Mouse (Mus musculus) telencephalon, adult 2 months (tissue): ENCODE measurements around the gene Hesx1.

Experiments used
- DNase-seq: peaks from one replicate; pipeline ENCODE4 v3.0.0-alpha.2; 2011; ENCODE audit warnings: low read depth, low spot score

Hesx1 gene

DNA sequence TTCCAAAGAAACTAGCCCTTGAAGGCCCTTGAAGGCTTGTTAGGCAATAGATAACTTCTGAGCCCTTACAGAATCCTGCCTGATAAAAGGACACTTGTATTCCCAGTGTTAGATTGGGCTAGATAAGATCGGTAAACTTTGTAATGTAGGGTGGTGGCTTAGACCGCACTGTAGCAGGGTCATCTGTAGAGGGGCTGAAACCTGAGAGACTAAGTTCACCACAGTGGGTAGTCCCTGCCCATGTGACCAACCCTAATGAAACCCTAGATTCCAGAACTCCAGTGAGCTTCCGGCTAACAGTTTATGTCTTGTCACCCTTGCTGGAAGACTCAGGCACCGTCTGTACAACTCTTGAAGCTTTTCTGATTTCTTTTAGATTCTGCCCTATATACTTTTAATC is 19.4 kb downstream of the Hesx1 start:
- no peak for DNase-seq

DNA sequence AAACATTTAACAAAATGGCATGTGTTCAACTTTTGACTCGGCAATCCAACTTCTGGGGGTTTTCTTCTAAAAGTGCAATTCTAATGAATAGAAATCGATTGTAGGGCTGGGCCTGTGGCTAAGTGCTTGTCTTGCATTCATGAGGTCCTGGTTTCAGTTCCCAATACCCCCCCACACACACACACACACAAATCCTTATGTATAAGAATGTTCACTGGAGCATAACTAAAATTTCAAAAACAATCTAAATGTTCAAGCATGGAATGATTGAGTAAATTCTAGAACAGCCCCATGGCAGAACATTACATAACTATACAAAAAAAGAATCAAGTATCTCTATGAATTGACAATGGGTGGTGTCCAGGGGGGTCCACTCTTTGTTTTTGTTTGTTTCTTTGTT is 23.7 kb downstream of the Hesx1 start:
- no peak for DNase-seq

GRCm38 (mm10) chr14:27019850-27020249 is 25.6 kb downstream of the Hesx1 start:
- no peak for DNase-seq

DNA sequence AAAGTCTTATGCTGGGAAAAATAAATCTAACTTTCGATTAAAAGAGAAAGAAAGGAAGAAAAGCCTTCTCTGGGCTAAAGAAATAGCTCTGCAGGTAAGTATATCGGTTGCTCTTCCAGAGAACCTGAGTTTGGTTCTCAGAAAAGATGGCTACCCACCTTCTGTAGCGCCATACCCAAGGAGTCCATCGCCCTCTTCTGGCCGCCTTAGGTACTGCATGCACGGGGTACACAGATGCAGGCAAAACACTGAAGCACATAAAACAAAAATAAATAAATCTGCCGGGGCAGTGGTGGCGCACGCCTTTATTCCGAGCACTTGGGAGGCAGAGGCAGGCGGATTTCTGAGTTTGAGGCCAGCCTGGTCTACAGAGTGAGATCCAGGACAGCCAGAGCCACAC is 28.7 kb downstream of the Hesx1 start:
- DNase-seq, result no peak

DNA sequence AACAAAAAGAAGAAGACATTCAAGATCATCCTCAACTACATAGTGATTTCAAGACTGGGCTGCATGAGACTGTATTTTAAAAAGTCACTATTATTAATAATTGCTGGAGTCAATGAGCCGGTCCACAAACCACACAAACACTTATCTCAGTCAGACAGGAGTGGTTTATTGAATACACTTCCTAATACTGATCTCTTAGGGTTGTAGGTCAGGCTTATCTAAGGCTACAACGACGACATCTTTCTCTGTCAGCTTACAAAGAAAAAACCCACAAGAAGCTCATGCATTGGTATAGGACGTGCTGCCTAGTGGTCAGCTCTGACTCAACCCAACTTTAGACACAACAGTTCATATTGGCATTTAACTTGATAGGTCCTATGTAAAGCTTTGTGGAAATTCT is 30.4 kb downstream of the Hesx1 start:
- DNase-seq, result no peak

DNA sequence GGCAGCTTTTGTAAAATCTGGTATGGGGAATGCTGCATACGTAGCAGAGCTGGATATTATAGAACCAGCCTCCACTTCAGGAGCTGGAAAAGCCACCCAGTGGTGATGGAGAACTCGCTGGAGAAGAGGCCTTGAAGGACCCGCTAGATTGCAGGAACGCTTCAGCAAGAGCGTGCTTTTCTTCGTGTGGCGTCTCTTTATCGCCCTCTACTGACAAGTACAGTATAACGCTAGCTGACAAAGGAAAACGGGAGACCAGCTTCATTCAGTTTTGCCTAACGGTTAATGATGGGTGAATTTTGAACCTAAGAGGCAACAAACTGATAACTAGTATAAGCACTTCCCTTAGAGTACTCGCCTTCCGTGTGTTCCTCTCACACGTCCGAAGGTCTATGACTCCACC is 35.6 kb downstream of the Hesx1 start:
- peak; percentile 74 for DNase-seq

DNA sequence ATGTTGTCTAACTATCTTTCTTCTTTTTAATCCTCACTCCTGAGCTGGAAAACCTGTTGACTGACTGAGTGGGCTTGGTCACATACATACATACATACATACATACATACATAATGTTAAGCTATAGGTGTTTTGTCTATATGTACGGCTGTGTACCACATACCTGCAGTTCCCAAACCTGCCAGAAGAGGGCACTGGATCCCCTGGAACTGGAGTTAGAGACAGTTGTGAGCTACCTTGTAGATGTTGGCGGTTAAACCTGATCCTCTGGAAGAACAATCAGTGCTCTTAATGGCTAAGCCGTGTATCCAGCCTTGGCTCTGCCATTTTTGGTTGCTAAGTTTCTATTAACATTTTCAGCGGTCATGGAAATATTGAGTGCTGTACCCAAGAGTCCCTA is 36.9 kb downstream of the Hesx1 start:
- no peak for DNase-seq

- DNase-seq, result no peak
Observed at GRCm38 (mm10) chr14:27037513-27037912, 43.3 kb downstream of the Hesx1 start.

- peak; percentile 66 for DNase-seq
Observed at GRCm38 (mm10) chr14:27038783-27039182, 44.6 kb downstream of the Hesx1 start, which contains the start of gene Il17rd. Il17rd (plus strand) TSS chr14:27038941.

- no peak for DNase-seq
Observed at GRCm38 (mm10) chr14:27039281-27040248, 45.3 kb downstream of the Hesx1 start.

GRCm38 (mm10) chr14:27040451-27040850 is 46.2 kb downstream of the Hesx1 start:
- no peak for DNase-seq

GRCm38 (mm10) chr14:27042280-27042983 is 48.2 kb downstream of the Hesx1 start:
- DNase-seq, result no peak

DNA sequence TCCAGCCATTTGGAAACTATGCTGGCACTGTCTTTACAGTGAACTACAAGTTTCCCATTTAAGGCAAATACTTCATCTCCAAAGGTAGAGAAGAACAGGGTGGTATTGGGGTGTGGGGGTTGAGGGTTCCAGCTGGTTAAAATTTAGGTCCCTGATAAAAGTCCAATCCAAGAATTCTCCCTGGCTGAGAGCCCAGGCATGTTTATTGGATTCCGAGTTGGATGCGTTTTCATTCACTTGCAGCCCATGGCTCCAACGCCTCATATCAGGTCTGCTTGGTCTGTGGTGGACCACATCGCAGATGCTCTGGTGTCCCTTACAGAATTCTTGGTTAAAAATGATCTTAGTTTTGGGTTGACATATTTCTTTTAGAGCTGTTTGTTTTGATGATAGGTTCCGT is 49.2 kb downstream of the Hesx1 start:
- DNase-seq, result no peak

- DNase-seq, result no peak
Observed at GRCm38 (mm10) chr14:27044221-27044966, 50.2 kb downstream of the Hesx1 start.

- DNase-seq, result no peak
Observed at GRCm38 (mm10) chr14:27044967-27045361, 50.7 kb downstream of the Hesx1 start.

GRCm38 (mm10) chr14:27048231-27048956 is 54.2 kb downstream of the Hesx1 start:
- DNase-seq, result no peak

DNA sequence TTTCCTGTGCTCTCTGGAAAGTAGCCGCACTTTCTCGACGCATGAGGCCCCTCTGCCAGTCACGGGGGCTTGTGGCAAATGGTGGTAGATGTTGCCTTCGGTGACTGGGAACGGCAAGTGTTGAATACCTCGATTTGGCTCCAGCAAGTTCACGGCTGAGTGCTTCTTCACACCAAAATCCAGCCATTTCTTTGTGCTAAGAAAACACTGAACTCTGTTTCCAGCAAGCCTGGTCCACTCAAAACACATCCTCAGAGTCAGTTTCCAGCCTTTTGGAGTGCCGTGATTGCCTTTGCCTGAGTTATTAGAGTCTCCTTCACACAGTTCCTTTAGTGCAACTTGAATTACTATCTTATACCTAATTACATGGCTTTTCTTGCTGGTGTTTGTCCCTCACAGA is 55.8 kb downstream of the Hesx1 start:
- no peak for DNase-seq

DNA sequence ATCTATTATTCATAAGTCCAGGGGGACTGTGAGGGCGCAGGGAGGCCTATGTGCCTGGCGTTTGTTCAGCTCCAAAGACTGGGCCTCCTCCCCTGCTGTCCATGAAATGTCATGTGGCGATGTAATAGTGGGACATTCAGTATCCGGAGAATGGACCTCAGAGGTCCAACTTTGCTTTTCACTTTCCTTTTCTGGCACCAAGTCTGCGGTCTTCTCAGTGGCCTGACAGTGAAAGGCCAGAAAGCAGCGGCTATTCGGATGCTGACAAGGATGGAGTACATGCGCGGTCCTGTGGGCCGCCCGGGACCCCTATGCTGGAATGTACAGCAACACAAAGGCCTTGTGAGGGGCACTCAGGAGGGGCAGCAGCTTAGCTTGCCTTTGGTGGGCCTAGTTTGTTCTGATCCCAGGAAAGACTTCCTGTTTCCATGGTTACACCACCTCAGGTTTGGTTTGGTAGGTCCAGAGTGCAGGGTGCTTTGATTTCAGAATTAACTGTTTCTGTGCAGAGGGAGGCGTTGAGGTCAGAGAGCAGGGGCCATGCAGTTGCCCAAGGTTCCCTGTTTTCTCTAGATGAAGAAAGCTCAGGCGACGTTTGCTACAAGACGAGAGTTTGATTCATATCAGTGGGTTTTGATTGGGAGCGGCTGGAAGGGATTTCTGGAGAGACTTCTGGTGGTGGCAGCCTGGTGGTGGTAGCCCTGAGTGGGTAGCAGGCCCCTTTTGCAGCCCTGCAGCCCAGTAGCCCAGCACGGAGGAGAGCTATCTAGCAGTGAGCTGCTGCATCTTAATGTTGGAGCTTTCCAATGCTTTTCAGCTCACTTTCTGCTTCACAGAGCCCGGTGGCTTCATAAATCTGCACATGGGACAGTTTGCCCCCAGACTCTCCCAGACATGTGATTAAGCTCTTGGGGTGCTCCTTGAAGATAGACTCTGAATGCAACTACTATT is 56.6 kb downstream of the Hesx1 start:
- DNase-seq, result no peak

DNA sequence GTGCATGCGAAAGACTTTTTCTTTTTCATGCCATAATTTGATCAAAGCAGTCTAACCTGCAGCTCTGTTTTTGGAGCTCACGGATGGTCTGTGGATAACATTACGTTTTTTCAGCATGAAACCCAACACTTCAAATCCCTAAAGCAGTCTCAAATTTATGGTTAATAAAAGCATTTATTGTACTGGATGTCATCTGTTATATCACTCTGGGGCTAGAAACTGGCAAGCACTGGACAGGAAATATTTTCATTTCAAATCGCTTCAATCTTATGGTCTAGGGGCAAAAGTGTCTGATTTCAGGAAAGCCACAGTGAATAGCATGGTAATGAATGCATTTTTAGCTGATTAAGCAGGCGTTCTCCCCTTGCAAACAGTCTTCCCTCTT is 57.3 kb downstream of the Hesx1 start:
- DNase-seq, result no peak
